Mouse (Mus musculus) liver, embryonic 14.5 days (tissue): ENCODE measurements around the gene Rac3. TPM values are rescaled to one million over a fixed set of nuclear protein-coding genes. Genes with fewer than 3 reads are reported as not detected.

Experiments used
- ATAC-seq: fragments of 200-750 bp; cut with Nextera tagmentation; 2 replicates; pipeline ENCODE4 v1.8.0; 2017; ENCODE audit warnings: moderate number of reproducible peaks, mild to moderate bottlenecking, moderate library complexity; ENCODE audit not compliant: insufficient read depth
- DNase-seq, 3 experiments: peaks; one replicate each; pipeline ENCODE4 v3.0.0-alpha.2; 2012 to 2013; ENCODE audit warnings: low read depth in 3 of 3, low spot score in 3 of 3
- H3K27ac ChIP-seq: fragments of 300-500 bp; sonication (generic); 2 replicates; pipeline ENCODE4 v1.5.1; 2014; ENCODE audit warnings: moderate library complexity, mild to moderate bottlenecking, control low read depth, inconsistent platforms
- H3K27me3 ChIP-seq: fragments of 300-500 bp; sonication (generic); 2 replicates; pipeline ENCODE4 v1.6.1; 2014; ENCODE audit warnings: mild to moderate bottlenecking, low read length, moderate library complexity; ENCODE audit not compliant: control insufficient read depth, insufficient read depth
- H3K36me3 ChIP-seq: fragments of 300-500 bp; sonication (generic); replicated peaks from 2 replicates; pipeline ENCODE4 v1.6.1; 2014; ENCODE audit warnings: low read depth; ENCODE audit not compliant: control insufficient read depth, insufficient read depth
- H3K4me1 ChIP-seq, 2 experiments: fragments of 200-500 bp in 1 of 2; fragments of 300-500 bp in 1 of 2; sonication (generic) in 1 of 2; replicated peaks; 2 replicates each; pipeline ENCODE4 v1.6.1; 2012 to 2014; ENCODE audit warnings: antibody characterized with exemption in 1 of 2, inconsistent platforms in 1 of 2, low read length in 1 of 2; ENCODE audit not compliant: control insufficient read depth in 2 of 2, insufficient read depth in 2 of 2
- H3K4me2 ChIP-seq: fragments of 300-500 bp; sonication (generic); 2 replicates; pipeline ENCODE4 v1.6.1; 2014; ENCODE audit warnings: low read depth, mild to moderate bottlenecking, control low read depth, moderate library complexity
- H3K4me3 ChIP-seq, 2 experiments: fragments of 200-500 bp in 1 of 2; fragments of 300-500 bp in 1 of 2; sonication (generic) in 1 of 2; 2 replicates each; pipeline ENCODE4 v1.5.1; 2012 to 2014; ENCODE audit warnings: low read depth in 2 of 2, low read length in 2 of 2, mild to moderate bottlenecking in 2 of 2, control low read depth in 1 of 2, inconsistent platforms in 1 of 2, moderate library complexity in 1 of 2; ENCODE audit not compliant: insufficient read depth in 1 of 2
- H3K9ac ChIP-seq: fragments of 300-500 bp; sonication (generic); replicated peaks from 2 replicates; pipeline ENCODE4 v1.6.1; 2014; ENCODE audit warnings: mild to moderate bottlenecking, control low read depth, moderate library complexity
- H3K9me3 ChIP-seq: fragments of 300-500 bp; sonication (generic); 2 replicates; pipeline ENCODE4 v1.6.1; 2016; ENCODE audit warnings: low read length, mixed read lengths; ENCODE audit not compliant: control insufficient read depth
- CTCF ChIP-seq: IDR thresholded peaks from 2 replicates; pipeline ENCODE4 v1.5.1; 2016; ENCODE audit warnings: antibody characterized with exemption, low read depth, control low read depth
- EP300 ChIP-seq: IDR thresholded peaks from 2 replicates; pipeline ENCODE4 v1.6.1; 2016; ENCODE audit warnings: antibody characterized with exemption, low read depth
- WGBS: fragments of 180-500 bp; shearing (Covaris S2); extraction: QIAGEN DNeasy Blood & Tissue Kit; methylation state at CpG from one replicate; pipeline ENCODE4 v1.1.7; 2014; ENCODE audit not compliant: insufficient replicate concordance; 5-methylcytosine and 5-hydroxymethylcytosine counted together
- polyA plus RNA-seq, 2 experiments: library from polyadenylated mRNA; depleted of rRNA in 1 of 2; stranded (reverse) in 1 of 2; unstranded in 1 of 2; fragments of >200 nt; fragmentation: Nextera tagmentation in 1 of 2; extraction: Ambion mirVana in 1 of 2; gene quantifications; 2 replicates each; pipeline versions ENCODE4 v1.2.1 to v1.2.3; 2012 to 2014

Rac3 gene
- polyA plus RNA-seq, 2 experiments, result 1.3 TPM; not detected in 1

GRCm38 (mm10) chr11:120704486-120705325 is 16.6 kb upstream of the Rac3 start:
- WGBS, result 63% methylated on average over 8 of the region's 8 CpGs
- Histone ChIP-seq H3K4me2 (no peak overlapping the region), H3K9ac (no peak overlapping the region), H3K4me1 (no peaks in the 10 kb centered on the region; a peak in 1 of 4 replicates), H3K9me3 (no peaks in the 10 kb centered on the region), H3K27ac (no peak overlapping the region), H3K27me3 (no peaks in the 10 kb centered on the region), H3K36me3 (no peaks in the 10 kb centered on the region), H3K4me3 (no peak overlapping the region)
- TF ChIP-seq CTCF, result no peak
- no peak for TF ChIP-seq EP300
- ATAC-seq (no peak), DNase-seq (no peak)

GRCm38 (mm10) chr11:120706120-120706519 is 15.2 kb upstream of the Rac3 start:
- TF ChIP-seq CTCF (no peak), EP300 (no peak)
- WGBS, result 62% methylated on average over 5 of the region's 5 CpGs
- Histone ChIP-seq H3K27ac (no peak overlapping the region), H3K4me3 (no peak overlapping the region), H3K9me3 (no peaks in the 10 kb centered on the region), H3K4me1 (no peaks in the 10 kb centered on the region; a peak in 1 of 4 replicates), H3K9ac (no peak overlapping the region), H3K4me2 (no peak overlapping the region), H3K36me3 (no peaks in the 10 kb centered on the region), H3K27me3 (no peaks in the 10 kb centered on the region)
- DNase-seq (no peak), ATAC-seq (no peak)

GRCm38 (mm10) chr11:120707225-120707624 is 14.0 kb upstream of the Rac3 start:
- Histone ChIP-seq H3K4me1 (no peaks in the 10 kb centered on the region; a peak in 1 of 4 replicates), H3K4me2 (no peak overlapping the region), H3K4me3 (no peak overlapping the region), H3K27ac (no peak overlapping the region), H3K27me3 (no peaks in the 10 kb centered on the region), H3K9ac (no peak overlapping the region), H3K9me3 (no peaks in the 10 kb centered on the region), H3K36me3 (no peaks in the 10 kb centered on the region)
- TF ChIP-seq EP300 (no peak), CTCF (no peak)
- ATAC-seq (no peak), DNase-seq (no peak)
- WGBS, result 46% methylated on average over 12 of the region's 12 CpGs

GRCm38 (mm10) chr11:120707969-120708368 is 13.3 kb upstream of the Rac3 start:
- no peaks in the 10 kb centered on the region for H3K9me3 ChIP-seq
- 71% methylated on average over 5 of the region's 5 CpGs for WGBS
- H3K27me3 ChIP-seq, result no peaks in the 10 kb centered on the region
- H3K4me2 ChIP-seq, result no peak overlapping the region
- H3K36me3 ChIP-seq, result no peaks in the 10 kb centered on the region
- no peak overlapping the region for H3K27ac ChIP-seq
- H3K9ac ChIP-seq, result no peak overlapping the region
- no peaks in the 10 kb centered on the region; a peak in 1 of 4 replicates for H3K4me1 ChIP-seq
- DNase-seq (no peak), ATAC-seq (no peak)
- H3K4me3 ChIP-seq, result no peak overlapping the region
- TF ChIP-seq EP300, result no peak
- no peak for TF ChIP-seq CTCF

- DNase-seq, result no peak
- no peak overlapping the region for H3K27ac ChIP-seq
Observed at GRCm38 (mm10) chr11:120709551-120709950, 11.7 kb upstream of the Rac3 start.

More at GRCm38 (mm10) chr11:120709551-120709950, 11.7 kb upstream of the Rac3 start:
- H3K9me3 ChIP-seq, result no peaks in the 10 kb centered on the region
- H3K4me1 ChIP-seq, result peaks cover 3 to 6% of the 10 kb centered on the region in 2 experiments
- H3K9ac ChIP-seq, result no peak overlapping the region
- no peaks in the 10 kb centered on the region for H3K27me3 ChIP-seq
- no peaks in the 10 kb centered on the region for H3K36me3 ChIP-seq
- WGBS, result 56% methylated on average over 2 of the region's 2 CpGs
- no peak for ATAC-seq
- H3K4me3 ChIP-seq, result no peak overlapping the region
- no peak overlapping the region for H3K4me2 ChIP-seq
- TF ChIP-seq EP300, result no peak
- no peak for TF ChIP-seq CTCF
